Mouse (Mus musculus) liver, adult (tissue): ENCODE data around the gene Syce2.

ENCODE experiments used
- GATA4 ChIP-seq: IDR thresholded peaks from 2 replicates; pipeline ENCODE4 v1.6.1; 2014; ENCODE audit warnings: mild to moderate bottlenecking, low read length; ENCODE audit not compliant: insufficient replicate concordance

The Syce2 gene

GRCm38 (mm10) chr8:84874339-84874738, 2.4 kb downstream of the Syce2 start:
- no peak for TF ChIP-seq GATA4

GRCm38 (mm10) chr8:84877297-84878035, 5.6 kb downstream of the Syce2 start:
- no peak for TF ChIP-seq GATA4

- TF ChIP-seq GATA4: no peak
Measured at GRCm38 (mm10) chr8:84878915-84879314, 7.0 kb downstream of the Syce2 start.

DNA sequence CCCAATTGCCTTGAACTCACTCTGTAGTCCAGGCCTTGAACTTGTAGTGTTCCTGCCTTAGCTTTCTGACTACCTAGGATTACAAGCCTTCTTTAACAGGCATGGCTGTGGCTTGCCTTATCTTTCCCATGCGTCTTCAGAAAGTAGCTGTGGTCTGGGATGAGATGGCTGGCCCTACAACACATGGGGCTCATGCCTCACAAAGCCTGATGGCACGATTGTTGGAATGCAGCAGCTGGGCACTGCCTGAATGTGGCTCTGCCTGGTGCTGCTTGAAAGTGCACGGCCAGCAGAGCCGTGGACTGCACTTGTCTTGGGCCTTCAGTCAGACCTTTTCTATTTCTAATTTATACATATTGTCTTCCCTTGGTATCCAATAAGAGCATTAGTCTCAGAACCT, 12.8 kb downstream of the Syce2 start:
- TF ChIP-seq GATA4: no peak

DNA sequence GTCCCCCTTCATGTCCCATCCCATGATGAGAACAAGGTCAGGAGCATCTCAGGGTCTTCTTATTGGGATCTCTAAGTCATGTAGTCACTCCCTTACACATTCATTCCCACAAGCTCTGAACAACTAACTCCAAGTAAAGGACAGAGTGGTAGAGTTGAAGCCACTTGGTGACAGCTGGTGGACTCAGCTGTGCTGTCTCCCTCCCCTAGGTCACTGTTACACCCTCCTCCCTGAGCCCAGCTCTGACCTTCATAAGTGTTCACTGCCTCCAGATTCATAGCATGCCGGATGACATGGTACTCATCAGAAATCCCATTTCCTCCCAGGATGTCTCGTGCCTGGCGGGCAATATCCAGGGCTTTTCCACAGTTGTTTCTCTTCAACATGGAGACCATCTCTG, 16.4 kb downstream of the Syce2 start:
- TF ChIP-seq GATA4: no peak

- TF ChIP-seq GATA4: no peak
Measured at GRCm38 (mm10) chr8:84889141-84889540, 17.2 kb downstream of the Syce2 start.

- TF ChIP-seq GATA4: no peak
Measured at GRCm38 (mm10) chr8:84892993-84893708, 21.2 kb downstream of the Syce2 start.

- no peak for TF ChIP-seq GATA4
Measured at GRCm38 (mm10) chr8:84893709-84894134, 21.8 kb downstream of the Syce2 start, which contains the start of gene Gcdh. TSS of gene Gcdh (minus strand) at chr8:84893921.

GRCm38 (mm10) chr8:84895963-84896362, 24.1 kb downstream of the Syce2 start:
- no peak for TF ChIP-seq GATA4

GRCm38 (mm10) chr8:84901071-84901470, 29.2 kb downstream of the Syce2 start:
- no peak for TF ChIP-seq GATA4

GRCm38 (mm10) chr8:84901752-84902151, 29.8 kb downstream of the Syce2 start, which contains the start of gene Klf1:
TSS of gene Klf1 (plus strand) at chr8:84901928.
- no peak for TF ChIP-seq GATA4

DNA sequence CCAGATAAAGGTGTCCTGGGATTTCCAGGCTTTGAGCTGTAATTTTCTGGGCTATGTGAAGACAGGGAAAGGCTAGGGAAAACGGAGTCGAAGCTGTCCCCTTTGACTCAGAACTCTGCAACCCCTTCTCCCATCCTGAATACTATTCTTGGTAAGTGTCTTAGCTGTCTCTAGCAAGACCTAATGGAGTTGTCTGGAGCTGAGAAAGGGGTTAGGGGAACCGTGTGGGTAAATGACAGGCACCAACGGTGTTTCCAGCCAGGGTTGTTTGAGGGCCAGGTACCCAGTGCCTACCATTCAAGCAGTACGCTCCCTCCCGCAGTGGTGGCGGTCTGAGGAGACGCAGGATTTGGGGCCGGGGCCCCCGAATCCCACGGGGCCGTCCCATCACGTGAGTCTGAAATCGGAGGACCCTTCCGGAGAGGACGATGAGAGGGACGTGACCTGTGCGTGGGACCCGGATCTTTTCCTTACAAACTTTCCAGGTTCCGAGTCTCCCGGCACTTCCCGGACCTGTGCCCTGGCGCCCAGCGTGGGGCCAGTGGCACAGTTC, 30.5 kb downstream of the Syce2 start:
- no peak for TF ChIP-seq GATA4

GRCm38 (mm10) chr8:84902920-84903661, 31.2 kb downstream of the Syce2 start:
- no peak for TF ChIP-seq GATA4

- TF ChIP-seq GATA4: no peak
Measured at GRCm38 (mm10) chr8:84904351-84904750, 32.4 kb downstream of the Syce2 start.

DNA sequence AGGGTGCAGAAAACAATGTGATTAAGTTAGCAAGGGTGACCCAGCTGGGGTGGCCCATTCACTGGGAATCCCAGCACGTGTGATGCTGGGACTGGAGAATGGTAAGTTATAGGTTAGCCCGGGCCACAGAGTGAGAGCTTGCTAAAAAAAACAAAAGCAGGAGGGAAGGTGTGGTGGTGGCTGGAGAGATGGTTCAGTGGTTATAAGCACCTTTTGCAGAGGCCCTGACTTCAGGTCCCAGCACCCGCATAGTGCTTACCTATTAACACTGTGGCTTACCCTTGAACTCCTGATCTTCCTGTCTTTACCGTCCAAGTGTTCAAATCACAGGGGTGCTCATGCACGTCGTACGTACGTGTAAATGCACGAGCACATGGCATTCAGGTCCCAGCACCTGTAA, 35.1 kb downstream of the Syce2 start:
- no peak for TF ChIP-seq GATA4
